Mouse (Mus musculus) right cerebral cortex, postnatal 4 days (tissue): ENCODE measurements at regions not wholly inside any gene's neighbourhood (a gene's known extent, or its start where the extent isn't known, plus 50 kb on each side); places are given as distances from the start of the nearest gene placed in this dataset.

ENCODE experiments used
- DNase-seq: peaks from one replicate; pipeline ENCODE4 v3.0.0-alpha.2; 2022

GRCm38 (mm10) chr6:14298167-14298566 lies 426.8 kb upstream of the 2610001J05Rik start:
- DNase-seq, result no peak

- DNase-seq, result no peak
Measured at GRCm38 (mm10) chr6:14297428-14297827, 426.1 kb upstream of the 2610001J05Rik start.

- no peak for DNase-seq
Measured at GRCm38 (mm10) chr6:14290843-14291242, 419.5 kb upstream of the 2610001J05Rik start.

- no peak for DNase-seq
Measured at GRCm38 (mm10) chr6:14281476-14281875, 410.2 kb upstream of the 2610001J05Rik start.

GRCm38 (mm10) chr6:14261941-14262340 lies 390.6 kb upstream of the 2610001J05Rik start:
- DNase-seq, result no peak

GRCm38 (mm10) chr6:14240331-14240730 lies 369.0 kb upstream of the 2610001J05Rik start:
- no peak for DNase-seq

- no peak for DNase-seq
Measured at GRCm38 (mm10) chr6:14239151-14239550, 367.8 kb upstream of the 2610001J05Rik start.

- DNase-seq, result no peak
Measured at GRCm38 (mm10) chr6:14230823-14231222, 359.5 kb upstream of the 2610001J05Rik start.

GRCm38 (mm10) chr6:14207509-14207908 lies 336.2 kb upstream of the 2610001J05Rik start:
- DNase-seq, result peak; percentile 52

- no peak for DNase-seq
Measured at GRCm38 (mm10) chr6:14197107-14197506, 325.8 kb upstream of the 2610001J05Rik start.

GRCm38 (mm10) chr6:14195351-14195750 lies 324.0 kb upstream of the 2610001J05Rik start:
- no peak for DNase-seq

- DNase-seq, result no peak
Measured at GRCm38 (mm10) chr6:14191387-14192023, 320.2 kb upstream of the 2610001J05Rik start.

GRCm38 (mm10) chr6:14185921-14186420 lies 314.7 kb upstream of the 2610001J05Rik start:
- DNase-seq, result no peak

- no peak for DNase-seq
Measured at GRCm38 (mm10) chr6:14147370-14147769, 276.1 kb upstream of the 2610001J05Rik start.

GRCm38 (mm10) chr6:14146394-14146793 lies 275.1 kb upstream of the 2610001J05Rik start:
- no peak for DNase-seq

- peak; percentile 19 for DNase-seq
Measured at GRCm38 (mm10) chr6:14142107-14142751, 270.9 kb upstream of the 2610001J05Rik start.

GRCm38 (mm10) chr6:14130392-14131144 lies 259.2 kb upstream of the 2610001J05Rik start:
- no peak for DNase-seq

GRCm38 (mm10) chr6:14129394-14129793 lies 258.1 kb upstream of the 2610001J05Rik start:
- DNase-seq, result no peak

- DNase-seq, result no peak
Measured at GRCm38 (mm10) chr6:14122311-14122710, 251.0 kb upstream of the 2610001J05Rik start.

- no peak for DNase-seq
Measured at GRCm38 (mm10) chr6:14121479-14121878, 250.2 kb upstream of the 2610001J05Rik start.

- no peak for DNase-seq
Measured at GRCm38 (mm10) chr6:14094907-14095306, 223.6 kb upstream of the 2610001J05Rik start.

- DNase-seq, result no peak
Measured at GRCm38 (mm10) chr6:14081884-14082283, 210.6 kb upstream of the 2610001J05Rik start.

- DNase-seq, result no peak
Measured at GRCm38 (mm10) chr6:14063735-14064134, 192.4 kb upstream of the 2610001J05Rik start.

GRCm38 (mm10) chr6:14046560-14046959 lies 175.2 kb upstream of the 2610001J05Rik start:
- DNase-seq, result no peak
